Mouse (Mus musculus) kidney, embryonic 14.5 days (tissue): Measurements from ENCODE around the gene Snai1. TPM values are rescaled to one million over a fixed set of nuclear protein-coding genes. Genes with fewer than 3 reads are reported as not detected.
A peak's percentile ranks its signal among the peaks of the same experiment; 100 is the strongest.

Experiments used
- ATAC-seq: fragments of 200-750 bp; cut with Nextera tagmentation; 2 replicates; pipeline ENCODE4 v1.8.0; 2017; ENCODE audit warnings: moderate number of reproducible peaks, mild to moderate bottlenecking, moderate TSS enrichment, moderate library complexity; ENCODE audit not compliant: low FRiP score, low TSS enrichment
- H3K27ac ChIP-seq: fragments of 300-500 bp; sonication (generic); 2 replicates; pipeline ENCODE4 v1.5.1; 2014; ENCODE audit warnings: low read depth, mild to moderate bottlenecking, low read length, moderate library complexity, mixed read lengths
- H3K27me3 ChIP-seq: fragments of 300-500 bp; sonication (generic); 2 replicates; pipeline ENCODE4 v1.6.1; 2014; ENCODE audit warnings: mild to moderate bottlenecking, low read length; ENCODE audit not compliant: control insufficient read depth, insufficient read depth
- H3K36me3 ChIP-seq: fragments of 300-500 bp; sonication (generic); 2 replicates; pipeline ENCODE4 v1.6.1; 2014; ENCODE audit warnings: low read length, mixed read lengths; ENCODE audit not compliant: control insufficient read depth, insufficient read depth
- H3K4me1 ChIP-seq: fragments of 300-500 bp; sonication (generic); 2 replicates; pipeline ENCODE4 v1.6.1; 2014; ENCODE audit warnings: low read length, mixed read lengths; ENCODE audit not compliant: control insufficient read depth, insufficient read depth
- H3K4me2 ChIP-seq: fragments of 300-500 bp; sonication (generic); replicated peaks from 2 replicates; pipeline ENCODE4 v1.6.1; 2014; ENCODE audit warnings: low read depth, mild to moderate bottlenecking, low read length
- H3K4me3 ChIP-seq: fragments of 300-500 bp; sonication (generic); 2 replicates; pipeline ENCODE4 v1.5.1; 2014; ENCODE audit warnings: mild to moderate bottlenecking, low read length
- H3K9ac ChIP-seq: fragments of 300-500 bp; sonication (generic); 2 replicates; pipeline ENCODE4 v1.6.1; 2014; ENCODE audit warnings: low read depth, mild to moderate bottlenecking, low read length, moderate library complexity
- H3K9me3 ChIP-seq: fragments of 300-500 bp; sonication (generic); 2 replicates; pipeline ENCODE4 v1.6.1; 2016; ENCODE audit warnings: low read length; ENCODE audit not compliant: control insufficient read depth
- WGBS: fragments of 180-500 bp; shearing (Covaris S2); extraction: QIAGEN DNeasy Blood & Tissue Kit; methylation state at CpG from one replicate; pipeline ENCODE4 v1.1.7; 2014; 5-methylcytosine and 5-hydroxymethylcytosine counted together
- polyA plus RNA-seq: library from polyadenylated mRNA; unstranded; fragments of >200 nt; fragmentation: Nextera tagmentation; extraction: Ambion mirVana; gene quantifications from 2 replicates; pipeline ENCODE4 v1.2.1, GENCODE M21; 2014

Snai1 gene
- polyA plus RNA-seq, 1 experiment from 2014 or later, result 40.4 TPM

DNA sequence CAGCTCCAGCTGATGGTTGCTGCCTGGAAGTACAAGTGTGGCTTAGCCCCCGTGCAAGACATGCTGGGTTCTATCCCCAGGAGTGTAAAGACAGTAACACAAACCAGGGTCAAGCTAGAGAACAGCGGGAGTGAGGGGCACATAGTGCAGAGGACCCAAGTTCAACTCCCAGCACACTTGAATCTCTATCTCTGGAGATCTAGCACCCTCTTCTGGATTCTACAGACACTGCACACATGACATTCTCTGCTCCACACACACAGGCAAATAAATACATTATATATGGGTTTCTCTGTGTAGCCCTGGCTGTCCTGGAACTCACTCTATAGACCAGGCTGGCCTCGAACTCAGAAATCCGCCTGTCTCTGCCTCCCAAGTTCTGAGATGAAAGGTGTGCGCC lies 25.0 kb upstream of the Snai1 start:
- Histone ChIP-seq H3K4me2 (no peak overlapping the region), H3K27me3 (no peaks in the 10 kb centered on the region), H3K27ac (no peak overlapping the region), H3K36me3 (peaks cover 94% of the 10 kb centered on the region), H3K9me3 (no peaks in the 10 kb centered on the region), H3K9ac (no peak overlapping the region), H3K4me1 (no peaks in the 10 kb centered on the region), H3K4me3 (no peak overlapping the region)
- 94% methylated on average over 5 of the region's 5 CpGs for WGBS
- ATAC-seq, result no peak

DNA sequence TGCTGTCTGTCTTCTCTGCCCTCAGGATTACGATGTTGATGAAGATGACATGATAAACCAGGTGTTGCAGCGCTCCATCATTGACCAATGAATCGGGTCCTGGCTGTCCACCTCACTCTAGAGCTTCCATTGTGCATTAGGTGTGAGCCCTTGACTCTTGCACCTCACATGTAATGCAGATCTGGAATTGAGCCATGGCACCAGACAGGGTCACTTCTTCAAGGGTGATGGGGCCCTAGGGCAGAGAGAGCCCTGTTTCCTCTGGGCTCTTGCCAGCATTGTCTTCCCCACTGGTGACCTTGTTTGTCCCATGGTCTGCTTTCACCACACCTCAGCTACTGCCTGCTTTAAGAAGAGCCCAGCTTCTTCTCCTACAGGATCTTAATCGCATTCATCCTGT lies 23.4 kb upstream of the Snai1 start:
- Histone ChIP-seq H3K36me3 (peaks cover 86% of the 10 kb centered on the region), H3K9ac (no peak overlapping the region), H3K27ac (no peak overlapping the region), H3K4me1 (no peaks in the 10 kb centered on the region), H3K9me3 (no peaks in the 10 kb centered on the region), H3K27me3 (no peaks in the 10 kb centered on the region), H3K4me2 (no peak overlapping the region), H3K4me3 (no peak overlapping the region)
- 90% methylated on average over 4 of the region's 4 CpGs for WGBS
- ATAC-seq, result no peak

DNA sequence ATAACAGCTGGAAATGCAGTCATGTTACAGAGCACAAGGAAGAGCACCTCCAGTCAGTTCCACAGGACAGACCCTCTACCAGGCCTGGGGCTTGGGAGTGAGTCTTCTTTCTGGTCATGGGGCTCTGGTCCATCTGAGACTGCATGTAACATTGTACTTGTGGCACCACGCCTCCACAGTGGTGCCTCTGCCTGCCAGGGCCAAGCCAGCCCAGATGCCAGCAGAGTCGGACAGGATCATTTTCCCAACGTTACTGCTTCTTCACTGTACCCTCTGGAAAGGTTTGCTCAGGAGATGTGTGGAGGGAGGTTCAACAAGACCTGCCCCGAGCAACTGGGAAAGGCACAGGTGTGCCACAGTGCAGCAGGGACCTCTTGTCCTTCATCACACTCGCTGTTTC lies 22.3 kb upstream of the Snai1 start:
- Histone ChIP-seq H3K9me3 (no peaks in the 10 kb centered on the region), H3K27me3 (no peaks in the 10 kb centered on the region), H3K4me1 (no peaks in the 10 kb centered on the region), H3K27ac (no peak overlapping the region), H3K4me2 (no peak overlapping the region), H3K4me3 (no peak overlapping the region), H3K36me3 (peaks cover 78% of the 10 kb centered on the region), H3K9ac (no peak overlapping the region)
- whole genome bisulfite sequencing, result 89% methylated on average over 5 of the region's 5 CpGs
- ATAC-seq, result no peak

- no peak overlapping the region for H3K4me3 ChIP-seq
- H3K4me1 ChIP-seq, result no peaks in the 10 kb centered on the region
- H3K27ac ChIP-seq, result no peak overlapping the region
- H3K4me2 ChIP-seq, result no peak overlapping the region
- H3K9ac ChIP-seq, result no peak overlapping the region
- no peak for ATAC-seq
- H3K36me3 ChIP-seq, result peaks cover 38% of the 10 kb centered on the region
- 88% methylated on average over 5 of the region's 5 CpGs for WGBS
- no peaks in the 10 kb centered on the region for H3K9me3 ChIP-seq
- no peaks in the 10 kb centered on the region for H3K27me3 ChIP-seq
Measured at GRCm38 (mm10) chr2:167519606-167520252, 18.3 kb upstream of the Snai1 start.

DNA sequence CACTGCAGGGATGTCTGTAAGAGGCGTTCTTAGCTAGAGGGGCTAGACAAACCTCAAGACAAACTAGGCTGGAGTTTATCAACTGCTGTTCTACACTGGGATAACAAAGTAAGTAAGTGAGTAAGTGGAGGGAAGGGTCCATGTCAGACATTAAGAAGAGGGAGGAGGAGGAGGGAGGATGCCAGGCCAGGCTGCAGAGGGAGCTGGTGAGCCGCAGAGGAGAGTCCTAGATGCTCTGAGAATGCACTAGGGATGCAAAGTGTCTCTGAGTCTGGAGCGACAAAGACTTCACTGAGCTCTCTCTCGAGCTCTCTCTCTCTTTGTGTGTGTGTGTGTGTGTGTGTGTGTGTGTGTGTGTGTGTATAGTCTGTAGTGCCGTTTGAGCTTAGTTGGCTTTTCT lies 9.7 kb upstream of the Snai1 start:
- peak; percentile 66; the same call in 1 of the 2 replicates for ATAC-seq
- WGBS, result 17% methylated on average over 5 of the region's 5 CpGs

GRCm38 (mm10) chr2:167529935-167530513 lies 8.0 kb upstream of the Snai1 start:
- Histone ChIP-seq H3K4me2 (no peak overlapping the region), H3K9ac (no peak overlapping the region), H3K9me3 (no peaks in the 10 kb centered on the region), H3K4me3 (no peak overlapping the region), H3K36me3 (no peaks in the 10 kb centered on the region), H3K4me1 (no peaks in the 10 kb centered on the region), H3K27ac (no peak overlapping the region), H3K27me3 (no peaks in the 10 kb centered on the region; the same call in 1 of the 2 replicates)
- 51% methylated on average over 5 of the region's 5 CpGs for WGBS
- no peak for ATAC-seq

More for the DNA sequence above, 9.7 kb upstream of the Snai1 start:
- Histone ChIP-seq H3K9me3 (no peaks in the 10 kb centered on the region), H3K9ac (no peak overlapping the region), H3K4me2 (no peak overlapping the region), H3K36me3 (no peaks in the 10 kb centered on the region), H3K4me3 (no peak overlapping the region), H3K4me1 (no peaks in the 10 kb centered on the region), H3K27me3 (no peaks in the 10 kb centered on the region; the same call in 1 of the 2 replicates), H3K27ac (no peak overlapping the region)

DNA sequence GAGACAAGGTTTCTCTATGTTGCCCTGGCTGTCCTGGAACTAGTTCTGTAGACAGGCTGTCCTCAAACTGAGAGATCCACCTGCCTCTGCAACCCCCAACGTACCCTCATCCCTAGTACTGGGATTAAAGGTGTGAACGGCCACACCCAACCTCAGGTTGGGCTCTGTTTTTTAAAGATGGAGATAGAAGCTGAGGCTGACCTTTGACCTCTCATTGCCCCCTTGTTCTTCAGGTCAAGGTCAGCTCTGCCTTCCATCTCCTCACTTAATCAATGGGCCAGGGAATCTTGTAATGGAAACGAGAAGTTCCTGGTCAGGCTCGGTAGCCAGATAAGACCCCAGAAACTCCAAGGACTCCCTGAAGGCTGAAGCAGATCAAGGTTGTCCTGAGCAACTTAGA lies 7.5 kb upstream of the Snai1 start:
- Histone ChIP-seq H3K4me1 (no peaks in the 10 kb centered on the region), H3K9me3 (no peaks in the 10 kb centered on the region), H3K36me3 (no peaks in the 10 kb centered on the region), H3K9ac (no peak overlapping the region), H3K4me3 (no peak overlapping the region), H3K27ac (no peak overlapping the region), H3K4me2 (no peak overlapping the region), H3K27me3 (no peaks in the 10 kb centered on the region; the same call in 1 of the 2 replicates)
- WGBS, result 66% methylated on average over 4 of the region's 4 CpGs
- no peak for ATAC-seq

GRCm38 (mm10) chr2:167532131-167532530 lies 5.9 kb upstream of the Snai1 start:
- Histone ChIP-seq H3K4me1 (no peaks in the 10 kb centered on the region), H3K4me2 (no peak overlapping the region), H3K4me3 (no peak overlapping the region), H3K9ac (no peak overlapping the region), H3K27me3 (peaks cover 10% of the 10 kb centered on the region), H3K27ac (no peak overlapping the region), H3K36me3 (no peaks in the 10 kb centered on the region), H3K9me3 (no peaks in the 10 kb centered on the region)
- ATAC-seq, result no peak; the same call in 1 of the 2 replicates
- WGBS, result 21% methylated on average over 13 of the region's 13 CpGs

- H3K9me3 ChIP-seq, result no peaks in the 10 kb centered on the region
- H3K9ac ChIP-seq, result no peak overlapping the region
- no peak overlapping the region for H3K4me2 ChIP-seq
- H3K36me3 ChIP-seq, result peaks cover under 1% of the 10 kb centered on the region; the same call in 1 of the 2 replicates
- no peak for ATAC-seq
- no peak overlapping the region for H3K27ac ChIP-seq
- no peaks in the 10 kb centered on the region for H3K4me1 ChIP-seq
- no peak overlapping the region for H3K4me3 ChIP-seq
- H3K27me3 ChIP-seq, result peaks cover 12% of the 10 kb centered on the region
Measured at GRCm38 (mm10) chr2:167533880-167534279, 4.1 kb upstream of the Snai1 start.
